Mouse (Mus musculus) limb, embryonic 13.5 days (tissue): Measurements from ENCODE around the gene Ifnab. TPM values are rescaled to one million over a fixed set of nuclear protein-coding genes. Genes with fewer than 3 reads are reported as not detected.

ENCODE experiments used
- ATAC-seq: fragments of 200-750 bp; cut with Nextera tagmentation; 2 replicates; pipeline ENCODE4 v1.8.0; 2017; ENCODE audit warnings: low read depth, moderate number of reproducible peaks, moderate TSS enrichment; ENCODE audit not compliant: low FRiP score
- H3K27ac ChIP-seq: fragments of 300-500 bp; sonication (generic); 2 replicates; pipeline ENCODE4 v1.5.1; 2015; ENCODE audit warnings: inconsistent platforms, mild to moderate bottlenecking, moderate library complexity
- H3K27me3 ChIP-seq: fragments of 300-500 bp; sonication (generic); 2 replicates; pipeline ENCODE4 v1.6.1; 2015; ENCODE audit warnings: mild to moderate bottlenecking, inconsistent platforms
- H3K36me3 ChIP-seq: fragments of 300-500 bp; sonication (generic); 2 replicates; pipeline ENCODE4 v1.6.1; 2015; ENCODE audit warnings: inconsistent platforms, mild to moderate bottlenecking, moderate library complexity
- H3K4me1 ChIP-seq: fragments of 300-500 bp; sonication (generic); 2 replicates; pipeline ENCODE4 v1.6.1; 2015; ENCODE audit warnings: inconsistent platforms
- H3K4me2 ChIP-seq: fragments of 300-500 bp; sonication (generic); replicated peaks from 2 replicates; pipeline ENCODE4 v1.6.1; 2015; ENCODE audit warnings: inconsistent platforms, mild to moderate bottlenecking, moderate library complexity
- H3K4me3 ChIP-seq: fragments of 300-500 bp; sonication (generic); 2 replicates; pipeline ENCODE4 v1.5.1; 2015; ENCODE audit warnings: moderate library complexity, mild to moderate bottlenecking, inconsistent platforms
- H3K9ac ChIP-seq: fragments of 300-500 bp; sonication (generic); 2 replicates; pipeline ENCODE4 v1.6.1; 2015; ENCODE audit warnings: mild to moderate bottlenecking, inconsistent platforms
- H3K9me3 ChIP-seq: fragments of 300-500 bp; sonication (generic); 2 replicates; pipeline ENCODE4 v1.6.1; 2016; ENCODE audit warnings: inconsistent platforms
- WGBS: fragments of 180-500 bp; shearing (Covaris S2); methylation state at CpG from one replicate; pipeline ENCODE4 v1.1.7; 2015; 5-methylcytosine and 5-hydroxymethylcytosine counted together
- polyA plus RNA-seq: library from polyadenylated mRNA; unstranded; fragments of >200 nt; fragmentation: Nextera tagmentation; extraction: Ambion mirVana; gene quantifications from 2 replicates; pipeline ENCODE4 v1.2.1, GENCODE M21; 2015

The Ifnab gene
- polyA plus RNA-seq, 1 experiment from 2014 or later = not detected

DNA sequence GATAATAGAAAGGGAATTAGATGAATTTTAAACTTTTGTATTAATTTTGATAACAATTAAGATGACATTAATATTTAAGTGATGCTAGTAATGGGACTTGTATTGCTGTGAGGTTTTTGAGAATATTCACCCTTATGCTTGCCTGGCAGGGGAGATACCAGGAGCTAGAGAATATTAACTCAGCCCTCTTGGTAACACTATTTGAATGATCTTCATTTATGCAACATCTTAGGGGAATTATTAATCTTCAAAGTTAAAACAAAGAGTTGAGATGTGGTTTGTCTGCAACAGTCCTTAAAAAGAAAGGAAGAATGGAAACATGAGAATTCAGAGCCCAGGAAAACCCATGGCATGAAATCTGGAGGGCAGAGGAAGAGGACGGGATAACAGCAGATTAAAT, 8.1 kb upstream of the Ifnab start:
- H3K36me3 ChIP-seq = no peaks in the 10 kb centered on the region
- H3K4me1 ChIP-seq = no peaks in the 10 kb centered on the region
- H3K27me3 ChIP-seq = no peaks in the 10 kb centered on the region; the same call in 1 of the 2 replicates
- H3K4me3 ChIP-seq = no peak overlapping the region
- WGBS = 76% methylated on average over 1 of the region's 1 CpGs
- H3K9me3 ChIP-seq = no peaks in the 10 kb centered on the region
- no peak overlapping the region for H3K9ac ChIP-seq
- no peak for ATAC-seq
- no peak overlapping the region for H3K4me2 ChIP-seq
- no peak overlapping the region for H3K27ac ChIP-seq

DNA sequence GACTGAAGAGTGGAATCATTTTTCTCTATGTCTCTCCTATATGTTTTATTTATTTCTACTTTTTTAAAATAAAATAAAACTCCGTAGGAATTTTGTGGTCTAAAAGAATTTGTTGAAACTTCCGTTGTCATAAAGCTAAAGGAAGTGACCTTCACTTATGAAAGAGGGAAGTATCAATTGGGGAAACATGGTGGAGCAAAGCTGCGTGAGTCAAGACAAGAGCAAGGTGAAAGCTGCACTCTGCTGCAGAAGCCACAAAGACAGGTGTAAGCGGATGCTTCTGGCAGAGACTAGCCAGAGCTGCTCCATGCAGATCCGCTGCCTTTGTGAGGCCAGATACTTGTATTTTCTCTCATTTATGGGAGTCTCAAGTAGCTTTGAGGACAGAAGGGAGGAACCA, 7.6 kb upstream of the Ifnab start:
- no peak for ATAC-seq
- 51% methylated on average over 5 of the region's 5 CpGs for WGBS
- Histone ChIP-seq H3K9me3 (no peaks in the 10 kb centered on the region), H3K27ac (no peak overlapping the region), H3K4me3 (no peak overlapping the region), H3K27me3 (no peaks in the 10 kb centered on the region; the same call in 1 of the 2 replicates), H3K36me3 (no peaks in the 10 kb centered on the region), H3K4me1 (no peaks in the 10 kb centered on the region), H3K4me2 (no peak overlapping the region), H3K9ac (no peak overlapping the region)

DNA sequence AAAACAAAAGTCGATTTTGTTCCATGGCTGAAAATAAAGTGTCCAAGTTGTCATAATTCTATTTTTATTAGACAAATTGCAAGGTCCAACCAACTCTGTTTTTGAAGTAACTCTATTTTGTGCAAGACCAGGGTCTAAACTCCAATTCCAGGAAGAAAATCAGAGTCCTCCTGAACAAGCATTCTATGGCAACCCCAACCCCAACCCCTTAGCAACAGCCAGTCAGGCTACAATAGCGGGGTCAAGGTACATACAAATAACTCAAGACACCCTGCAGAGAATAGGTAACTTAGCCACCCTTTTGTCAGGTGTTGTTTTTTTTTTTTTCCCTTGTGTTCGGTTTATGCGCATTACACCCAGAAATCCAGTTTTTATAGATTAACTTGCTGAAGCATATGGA, 6.6 kb upstream of the Ifnab start:
- no peaks in the 10 kb centered on the region for H3K36me3 ChIP-seq
- WGBS = 83% methylated on average over 4 of the region's 4 CpGs

DNA sequence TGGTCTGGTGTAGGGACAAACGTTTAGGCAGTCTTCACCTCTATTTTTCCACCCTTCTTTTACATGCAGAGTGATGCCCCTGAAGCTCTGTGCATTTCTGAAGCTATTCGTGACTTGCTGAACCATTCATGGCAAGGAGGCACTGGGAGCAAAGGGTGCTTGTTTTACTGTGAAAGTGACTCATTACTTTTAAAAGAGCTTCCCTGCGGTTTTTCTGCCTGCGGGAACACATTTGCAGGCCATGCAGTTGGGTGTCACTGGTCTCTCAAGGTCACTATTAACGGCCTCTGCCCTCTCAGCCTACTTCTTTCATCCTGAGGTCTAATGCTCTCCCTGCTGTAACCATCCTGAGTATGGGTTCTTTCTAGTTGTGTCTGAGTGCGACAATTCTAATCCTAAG, 5.9 kb upstream of the Ifnab start:
- no peak for ATAC-seq
- 0 out of 2 replicates have a peak overlapping the region, but pooled peaks have one; percentile 0 for H3K9ac ChIP-seq
- H3K36me3 ChIP-seq = no peaks in the 10 kb centered on the region
- no peaks in the 10 kb centered on the region for H3K9me3 ChIP-seq
- no peak overlapping the region for H3K27ac ChIP-seq
- H3K4me2 ChIP-seq = no peak overlapping the region
- H3K27me3 ChIP-seq = no peaks in the 10 kb centered on the region; the same call in 1 of the 2 replicates
- WGBS = 49% methylated on average over 6 of the region's 6 CpGs
- no peak overlapping the region for H3K4me3 ChIP-seq
- H3K4me1 ChIP-seq = no peaks in the 10 kb centered on the region

More for the DNA sequence above, 6.6 kb upstream of the Ifnab start:
- H3K4me3 ChIP-seq = no peak overlapping the region
- no peaks in the 10 kb centered on the region for H3K4me1 ChIP-seq
- H3K4me2 ChIP-seq = no peak overlapping the region
- ATAC-seq = no peak
- H3K9ac ChIP-seq = no peak overlapping the region
- no peaks in the 10 kb centered on the region for H3K9me3 ChIP-seq
- no peak overlapping the region for H3K27ac ChIP-seq
- no peaks in the 10 kb centered on the region; the same call in 1 of the 2 replicates for H3K27me3 ChIP-seq

DNA sequence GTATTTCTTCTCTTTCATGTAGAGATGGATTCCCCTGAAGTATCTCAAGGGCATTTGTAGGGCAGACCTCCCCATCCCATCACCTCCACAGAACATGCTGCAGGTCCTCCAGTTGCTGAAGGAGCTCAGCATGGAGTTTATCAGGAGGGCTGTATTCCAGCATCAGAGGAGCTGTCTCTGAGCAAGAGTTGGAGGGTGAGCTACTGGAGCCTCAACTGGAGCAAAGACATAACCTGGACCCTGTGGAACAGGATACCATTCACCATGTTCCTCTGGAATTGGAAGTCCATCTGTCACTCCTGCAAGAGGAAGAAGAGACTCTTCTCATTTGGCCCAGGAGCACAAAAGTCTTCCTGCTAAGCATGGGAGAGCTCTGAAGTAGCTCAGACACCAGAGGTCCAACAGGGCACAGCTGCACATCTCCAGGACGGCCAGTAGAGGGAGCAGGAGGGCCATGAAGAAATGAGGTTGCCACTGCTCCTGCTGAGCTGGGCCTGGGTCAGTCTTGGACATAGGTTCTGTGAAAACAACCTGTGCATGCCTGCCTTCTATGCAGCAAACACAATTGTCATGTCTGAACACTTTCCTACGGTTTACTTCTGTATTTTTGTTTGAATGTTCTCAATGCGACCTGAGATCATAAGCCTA, 5.2 kb upstream of the Ifnab start:
- Histone ChIP-seq H3K9me3 (no peaks in the 10 kb centered on the region), H3K27ac (no peak overlapping the region), H3K27me3 (no peaks in the 10 kb centered on the region; the same call in 1 of the 2 replicates), H3K36me3 (no peaks in the 10 kb centered on the region), H3K9ac (no peak overlapping the region), H3K4me1 (no peaks in the 10 kb centered on the region), H3K4me2 (no peak overlapping the region), H3K4me3 (no peak overlapping the region)
- peak; percentile 69 for ATAC-seq
- 29% methylated on average over 3 of the region's 3 CpGs for WGBS

DNA sequence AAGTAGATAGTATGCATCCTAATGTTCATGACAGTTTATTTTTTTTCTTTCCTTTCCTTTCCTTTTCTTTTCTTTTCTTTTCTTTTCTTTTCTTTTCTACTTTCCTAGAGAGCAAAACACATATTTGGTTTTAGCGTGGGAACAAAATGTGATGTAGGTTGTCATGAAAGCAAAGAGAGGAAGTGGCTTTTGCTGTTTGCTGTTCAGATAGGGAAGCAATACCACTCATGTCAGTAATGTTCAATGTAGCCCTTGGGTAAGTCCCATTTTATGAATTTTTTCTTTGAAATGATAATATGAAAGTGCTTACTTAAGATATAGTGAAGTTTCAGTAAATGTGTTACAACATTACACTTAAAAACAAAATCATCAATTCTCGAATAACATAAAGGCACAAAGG, 2.2 kb upstream of the Ifnab start:
- Histone ChIP-seq H3K36me3 (no peaks in the 10 kb centered on the region), H3K4me2 (no peak overlapping the region), H3K27ac (no peak overlapping the region), H3K27me3 (no peaks in the 10 kb centered on the region; the same call in 1 of the 2 replicates), H3K4me1 (no peaks in the 10 kb centered on the region), H3K4me3 (no peak overlapping the region), H3K9me3 (no peaks in the 10 kb centered on the region), H3K9ac (no peak overlapping the region)
- whole genome bisulfite sequencing = 91% methylated on average over 2 of the region's 2 CpGs
- no peak for ATAC-seq

DNA sequence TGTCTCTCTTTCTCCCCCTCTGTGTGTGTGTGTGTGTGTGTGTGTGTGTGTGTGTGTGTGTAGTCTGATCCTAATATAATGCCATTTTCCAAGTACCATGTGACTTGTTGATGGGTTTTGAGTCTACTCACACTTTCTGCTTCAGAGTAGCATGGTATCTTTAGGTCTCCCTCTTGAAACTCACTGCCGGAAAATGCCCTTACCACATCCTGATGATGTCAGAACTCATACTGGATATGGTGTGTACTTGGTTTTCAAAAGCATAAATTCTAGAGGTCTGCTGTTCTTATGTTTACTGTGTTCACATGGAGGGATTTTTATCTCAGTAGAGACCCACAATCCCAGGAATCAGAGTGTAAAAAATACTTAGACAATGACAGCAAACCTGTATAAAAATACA, 1.4 kb upstream of the Ifnab start:
- Histone ChIP-seq H3K36me3 (no peaks in the 10 kb centered on the region), H3K4me2 (no peak overlapping the region), H3K9ac (no peak overlapping the region), H3K27ac (no peak overlapping the region), H3K4me3 (no peak overlapping the region), H3K4me1 (no peaks in the 10 kb centered on the region), H3K9me3 (no peaks in the 10 kb centered on the region), H3K27me3 (no peaks in the 10 kb centered on the region; the same call in 1 of the 2 replicates)
- WGBS = 81% methylated on average over 1 of the region's 1 CpGs
- no peak for ATAC-seq

DNA sequence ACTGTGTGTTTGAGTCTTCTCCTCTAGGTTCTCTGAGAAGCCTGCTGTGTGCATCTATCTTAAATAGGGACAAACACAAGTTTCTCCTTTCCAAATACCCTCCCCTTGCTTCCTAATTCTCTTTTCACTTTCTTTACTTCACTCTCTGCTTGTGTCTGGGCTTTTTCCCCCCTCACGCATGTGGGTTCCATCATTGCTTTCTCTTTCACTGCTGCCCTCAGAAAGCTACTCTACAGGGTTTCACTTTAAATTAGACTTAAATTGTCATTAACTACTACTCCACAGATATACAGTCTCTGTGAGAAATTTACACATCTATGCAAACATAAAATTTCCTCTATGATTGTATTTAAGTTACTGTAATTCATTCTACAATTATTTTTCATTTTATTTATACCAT, 7.3 kb downstream of the Ifnab start, which contains the start of gene Ifna2:
Gene Ifna2, minus strand, starts transcription at position 101 of the 400 bp plus-strand sequence.
- H3K4me3 ChIP-seq = no peak within 1 kb of the TSS
- 84% methylated on average over 1 of the region's 1 CpGs for WGBS
- no peak within 1 kb of the TSS for H3K9ac ChIP-seq
- no peaks in the 10 kb centered on the region for H3K4me1 ChIP-seq
- no peaks in the 10 kb centered on the region for H3K27me3 ChIP-seq
- H3K9me3 ChIP-seq = no peaks in the 10 kb centered on the region
- no peaks in the 10 kb centered on the region for H3K36me3 ChIP-seq
- ATAC-seq = no peak
- no peak within 1 kb of the TSS for H3K27ac ChIP-seq
- H3K4me2 ChIP-seq = no peak within 1 kb of the TSS

DNA sequence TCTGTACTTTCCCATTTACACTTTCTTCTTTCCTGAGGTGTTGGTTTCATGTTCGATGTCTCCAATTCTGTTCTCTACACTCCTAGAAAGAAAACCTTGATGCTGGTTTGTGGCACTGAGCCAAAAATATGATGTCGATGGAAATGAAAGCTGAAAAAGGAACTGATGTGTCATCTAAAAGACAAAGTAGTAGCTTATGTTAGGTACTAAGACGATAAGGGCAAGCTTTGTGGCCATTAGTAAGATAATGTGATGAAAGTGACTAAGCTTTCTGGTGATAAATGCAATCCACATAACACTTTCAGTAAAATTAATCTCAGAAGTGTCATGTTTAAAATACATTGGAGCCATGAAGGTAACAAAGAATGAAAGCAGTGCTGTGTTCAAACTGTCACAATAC, 9.8 kb downstream of the Ifnab start:
- Histone ChIP-seq H3K27me3 (no peaks in the 10 kb centered on the region), H3K4me1 (no peaks in the 10 kb centered on the region), H3K4me2 (no peak overlapping the region), H3K27ac (no peak overlapping the region), H3K9ac (no peak overlapping the region), H3K4me3 (no peak overlapping the region), H3K9me3 (no peaks in the 10 kb centered on the region), H3K36me3 (no peaks in the 10 kb centered on the region)
- 79% methylated on average over 3 of the region's 3 CpGs for WGBS
- ATAC-seq = no peak

DNA sequence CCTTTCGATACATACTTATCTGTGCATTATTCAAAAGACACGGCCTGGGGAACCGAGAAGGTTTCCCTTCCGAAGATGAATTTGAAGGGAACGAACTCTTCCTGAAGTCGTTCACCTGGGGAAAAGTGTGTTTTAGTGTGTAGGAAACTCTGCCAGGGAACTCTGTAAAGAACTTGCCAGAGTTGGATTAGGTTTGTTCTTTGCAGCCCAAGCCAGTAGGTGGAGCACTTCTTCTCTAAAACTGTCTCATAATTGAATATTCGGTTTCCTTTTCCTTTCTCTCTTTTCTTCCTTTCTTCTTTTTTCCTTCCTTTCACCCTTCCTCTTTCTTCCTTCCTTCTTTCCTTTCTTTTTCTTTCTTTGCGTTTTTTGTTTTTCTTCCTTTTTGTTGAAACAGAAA, 10.8 kb downstream of the Ifnab start:
- Histone ChIP-seq H3K4me3 (no peak overlapping the region), H3K9me3 (no peaks in the 10 kb centered on the region), H3K9ac (no peak overlapping the region), H3K27ac (no peak overlapping the region), H3K4me1 (no peaks in the 10 kb centered on the region), H3K4me2 (no peak overlapping the region), H3K36me3 (no peaks in the 10 kb centered on the region), H3K27me3 (no peaks in the 10 kb centered on the region)
- WGBS = 48% methylated on average over 8 of the region's 8 CpGs
- no peak for ATAC-seq

DNA sequence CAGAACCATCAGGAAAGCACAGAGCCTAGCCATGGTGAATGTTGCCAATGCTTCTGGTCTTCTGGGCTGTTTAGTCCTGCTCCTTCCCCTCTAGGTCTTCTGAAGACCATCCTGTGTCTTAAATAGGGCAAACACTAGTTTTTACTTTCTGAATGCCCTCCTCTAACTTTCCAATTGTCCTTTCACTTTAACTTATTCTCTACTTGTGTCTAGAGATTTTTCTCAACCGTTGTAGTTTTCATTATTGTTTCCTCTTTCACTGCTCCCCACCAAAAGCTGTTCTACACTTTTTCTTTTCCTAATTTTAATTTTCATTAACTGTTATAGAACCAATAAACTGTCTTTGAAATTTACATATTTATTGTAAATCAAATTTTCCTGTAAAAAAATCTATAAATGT, 14.3 kb downstream of the Ifnab start, which contains the start of gene Ifna16:
Gene Ifna16, minus strand, starts transcription at position 101 of the 400 bp plus-strand sequence.
- no peaks in the 10 kb centered on the region for H3K27me3 ChIP-seq
- no peak within 1 kb of the TSS for H3K4me2 ChIP-seq
- H3K4me1 ChIP-seq = no peaks in the 10 kb centered on the region
- no peak within 1 kb of the TSS for H3K9ac ChIP-seq
- no peak for ATAC-seq
- no peak within 1 kb of the TSS for H3K27ac ChIP-seq
- H3K9me3 ChIP-seq = no peaks in the 10 kb centered on the region
- H3K36me3 ChIP-seq = no peaks in the 10 kb centered on the region
- WGBS = 80% methylated on average over 1 of the region's 1 CpGs
- H3K4me3 ChIP-seq = no peak within 1 kb of the TSS

DNA sequence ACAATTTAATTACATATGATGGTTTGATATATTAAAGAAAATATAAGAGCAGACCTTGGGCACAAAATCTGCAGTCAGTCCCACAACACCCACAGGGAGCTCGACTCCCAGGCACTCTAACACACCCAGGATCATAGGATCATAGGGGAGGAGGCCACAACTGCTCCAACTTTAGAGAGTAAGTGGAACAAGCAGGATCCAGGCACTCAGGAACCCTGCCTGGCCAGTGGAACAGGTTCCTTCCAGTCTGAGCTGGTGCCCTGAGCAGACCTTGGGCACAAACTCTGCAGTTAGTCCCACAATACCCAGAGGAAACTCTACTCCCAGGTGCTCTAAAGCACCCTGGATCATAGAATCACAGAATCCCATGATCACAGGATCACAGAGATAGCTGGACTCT, 35.7 kb downstream of the Ifnab start:
- 41% methylated on average over 1 of the region's 1 CpGs for WGBS
- no peaks in the 10 kb centered on the region for H3K27me3 ChIP-seq
- ATAC-seq = no peak
- no peak overlapping the region for H3K9ac ChIP-seq
- H3K36me3 ChIP-seq = no peaks in the 10 kb centered on the region
- no peak overlapping the region for H3K4me2 ChIP-seq
- H3K27ac ChIP-seq = no peak overlapping the region
- H3K4me1 ChIP-seq = no peaks in the 10 kb centered on the region
- no peak overlapping the region for H3K4me3 ChIP-seq
- no peaks in the 10 kb centered on the region; the same call in 1 of the 2 replicates for H3K9me3 ChIP-seq

DNA sequence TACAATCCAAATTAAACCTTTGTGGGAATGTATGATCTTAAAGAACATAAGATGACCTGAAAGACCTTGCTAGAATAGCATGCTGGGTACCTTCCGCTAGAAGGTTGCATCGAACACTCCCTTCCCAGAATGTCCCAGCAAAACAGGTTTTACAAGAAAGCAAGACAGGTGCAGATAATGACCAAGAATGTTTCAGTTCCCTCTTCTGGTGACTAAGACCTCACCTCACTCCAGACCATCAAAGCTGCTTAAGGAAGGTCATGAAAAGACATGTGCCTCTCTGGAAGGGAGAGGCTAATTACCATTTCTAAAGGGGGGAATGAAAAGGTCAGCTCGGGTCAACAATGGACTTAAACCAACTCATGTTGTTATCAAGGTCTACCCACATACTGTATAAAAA, 37.5 kb downstream of the Ifnab start:
- Histone ChIP-seq H3K9me3 (no peaks in the 10 kb centered on the region; the same call in 1 of the 2 replicates), H3K36me3 (no peaks in the 10 kb centered on the region), H3K4me3 (no peak overlapping the region), H3K27ac (no peak overlapping the region), H3K9ac (no peak overlapping the region), H3K27me3 (no peaks in the 10 kb centered on the region), H3K4me2 (no peak overlapping the region), H3K4me1 (no peaks in the 10 kb centered on the region)
- ATAC-seq = no peak
- 84% methylated on average over 3 of the region's 3 CpGs for WGBS
